Mouse (Mus musculus) urinary bladder, postnatal 25 days (tissue): ENCODE measurements around the gene Rpp25l.
"Not testable (repeated sequence)": the region's sequence is repeated elsewhere in the genome, so short reads cannot be mapped to it uniquely, and the experiment has no call there.

Experiments used
- DNase-seq: peaks from one replicate; pipeline ENCODE4 v3.0.0; 2022; ENCODE audit warnings: low spot score

Rpp25l gene

DNA sequence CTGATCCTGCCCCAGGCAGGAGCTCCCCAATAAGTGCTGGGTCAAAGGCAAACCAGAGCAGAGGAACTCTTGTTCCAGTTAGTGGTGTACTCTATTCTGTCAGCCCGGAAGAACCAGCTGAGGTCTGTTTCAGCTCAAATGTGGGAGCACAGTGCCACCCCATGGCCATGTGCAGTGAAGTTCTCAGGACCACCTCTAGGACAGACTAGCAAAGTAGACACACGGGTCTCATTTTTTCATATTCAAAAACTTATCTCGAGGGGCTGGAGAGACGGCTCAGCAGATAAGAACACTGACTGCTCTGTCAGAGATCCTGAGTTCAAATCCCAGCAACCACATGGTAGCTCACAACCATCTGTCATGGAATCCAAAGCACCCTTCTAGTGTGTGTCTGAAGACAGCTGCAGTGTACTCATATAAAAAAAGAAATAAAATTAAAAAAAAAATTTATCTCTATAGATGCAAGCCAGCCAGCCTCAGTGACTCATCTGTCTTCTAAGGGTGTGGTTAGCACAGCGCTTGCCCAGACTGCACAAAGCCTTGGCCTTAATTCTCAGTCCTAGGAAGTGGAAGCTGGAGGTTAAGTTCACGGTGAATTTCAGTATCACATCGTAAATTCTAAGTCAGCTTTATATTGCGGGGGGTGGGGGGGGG, 24.4 kb upstream of the Rpp25l start:
- DNase-seq, result peak; percentile 55

DNA sequence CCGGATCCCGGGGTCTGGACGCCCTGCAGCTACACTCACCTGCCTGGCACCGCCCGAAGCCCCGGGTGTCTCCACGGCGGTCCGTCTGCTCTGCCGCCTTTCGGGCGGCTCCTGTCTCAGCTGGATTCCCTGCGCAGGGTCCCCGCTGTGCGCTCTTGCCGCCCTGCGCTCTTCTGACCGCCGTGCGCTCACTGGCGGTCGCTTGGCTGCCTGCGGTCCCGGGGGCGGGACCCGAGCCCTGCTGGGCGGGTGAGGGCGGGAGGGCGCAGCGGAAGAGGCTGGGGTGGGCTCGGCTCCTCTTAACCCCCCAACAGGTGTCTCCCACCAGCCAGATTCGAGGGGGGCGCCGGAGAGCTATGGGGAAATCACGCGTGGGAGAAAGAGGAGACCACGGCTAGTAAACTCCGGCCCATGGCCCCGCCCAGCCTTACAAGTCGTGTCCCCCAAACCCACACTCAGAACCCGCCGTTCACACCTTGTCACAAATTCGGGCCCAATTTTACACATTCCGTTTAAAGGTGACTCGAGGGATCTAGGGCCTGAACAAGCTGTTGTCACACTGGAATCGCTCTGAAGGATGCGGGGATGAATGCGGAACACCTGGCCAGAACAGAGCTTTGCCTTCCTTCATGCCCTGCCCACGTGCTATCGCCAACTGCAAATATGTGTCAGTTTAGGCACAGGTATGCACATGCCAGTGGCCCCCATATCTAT, 17.9 kb upstream of the Rpp25l start, which contains the start of gene Arid3c:
Arid3c (minus strand) TSS at position 91 of the 714 bp plus-strand sequence.
- DNase-seq, result no peak

DNA sequence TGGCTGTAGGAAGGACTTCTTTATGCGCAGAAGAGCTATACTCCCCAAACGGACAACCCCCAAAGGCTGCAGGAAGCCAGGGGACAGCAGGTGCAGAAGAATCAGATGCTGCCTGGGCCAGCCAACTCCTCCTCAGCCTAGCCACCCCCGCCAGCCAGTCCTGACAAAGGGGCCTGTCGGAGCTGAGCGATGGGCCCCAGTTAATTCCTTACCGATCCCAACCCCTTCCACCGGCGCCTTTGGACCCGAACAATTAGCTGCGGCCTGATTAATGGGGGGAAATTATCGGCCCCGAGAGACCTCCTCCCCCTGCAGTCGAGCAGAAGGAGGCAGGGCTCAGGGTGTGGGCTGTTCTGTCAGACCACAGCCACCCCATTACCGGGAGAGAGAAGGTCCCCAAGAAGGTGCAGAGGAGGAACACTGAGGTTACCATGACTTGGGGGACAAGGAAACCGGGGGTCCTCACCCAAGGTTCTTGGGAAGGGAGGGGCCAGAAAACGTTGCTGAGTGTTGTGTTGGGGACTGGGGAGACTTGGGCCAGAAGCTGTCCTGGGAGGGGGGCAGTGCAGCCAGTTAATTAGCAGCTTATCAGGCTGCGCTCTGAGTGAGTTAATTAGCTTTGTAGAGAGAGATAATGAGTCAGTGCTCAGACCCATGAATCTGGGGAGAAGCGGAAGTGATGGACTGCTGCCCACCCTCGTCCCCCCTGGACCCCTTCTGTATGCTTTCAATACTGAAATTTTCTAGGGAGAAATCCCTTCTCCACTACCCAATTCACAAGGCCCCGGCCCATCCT, 13.7 kb upstream of the Rpp25l start:
- DNase-seq, result no peak

DNA sequence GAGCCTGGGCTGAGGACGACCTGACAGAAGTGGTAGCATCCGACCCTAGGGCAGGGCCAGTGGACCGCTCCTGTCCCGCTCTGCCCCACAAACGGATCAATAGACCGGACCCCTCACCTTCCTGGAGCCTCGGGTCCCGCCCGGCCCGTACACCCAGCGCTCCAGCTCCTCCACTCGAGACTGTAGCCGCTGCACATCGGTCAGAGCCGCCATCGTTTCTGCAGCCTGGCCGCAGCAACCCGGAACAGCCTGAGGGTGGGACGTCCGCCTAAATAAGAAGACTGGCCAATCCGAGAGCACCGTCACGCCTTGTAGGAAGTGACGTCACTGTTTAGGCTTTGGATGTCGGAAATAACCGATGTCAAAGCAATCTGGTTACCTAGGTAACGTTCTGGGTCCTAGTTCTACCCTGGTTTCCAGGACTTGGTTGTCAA, 9.6 kb upstream of the Rpp25l start, which contains the start of gene Dctn3:
Dctn3 (minus strand) TSS at position 253 of the 434 bp plus-strand sequence.
- peak; percentile 75 for DNase-seq

DNA sequence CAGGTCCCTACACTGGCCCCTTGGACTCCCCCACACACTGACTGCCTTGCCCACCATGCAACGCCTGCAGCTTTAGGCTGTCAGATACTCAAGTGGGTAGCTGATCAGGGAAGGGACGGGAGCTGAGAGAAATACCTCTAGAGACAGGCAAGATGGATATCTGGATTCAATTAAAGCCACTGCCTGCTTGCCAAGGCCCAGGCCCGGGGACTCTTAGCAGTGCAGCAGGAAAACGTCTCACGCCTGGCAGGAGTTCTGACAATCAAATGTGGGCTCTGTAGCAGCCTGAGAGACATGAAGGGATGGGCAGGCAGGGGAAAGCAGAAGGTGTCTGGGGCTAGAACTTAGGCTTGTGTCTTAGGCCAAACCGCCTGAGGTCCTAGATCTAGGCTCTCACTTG, 3.5 kb upstream of the Rpp25l start:
- no peak for DNase-seq

DNA sequence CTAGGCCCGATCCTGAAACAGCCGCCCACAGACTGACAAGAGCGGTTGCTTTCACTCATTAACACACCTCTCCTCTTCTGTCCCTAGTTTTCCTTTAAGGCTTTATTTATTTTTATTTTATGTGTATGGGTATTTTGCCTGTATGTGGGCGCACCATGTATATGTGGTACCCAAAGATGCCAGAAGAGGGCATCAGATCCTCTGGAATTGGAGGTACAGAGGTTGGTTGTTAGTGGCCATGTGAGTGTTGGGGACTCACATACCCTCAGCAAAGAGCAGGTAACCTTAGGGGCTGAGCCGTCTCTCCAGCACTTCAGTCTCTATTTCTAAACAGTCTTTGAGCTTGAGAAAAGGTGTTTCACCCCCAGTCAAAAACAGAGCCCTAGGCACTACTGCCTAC, 2.3 kb upstream of the Rpp25l start:
- no peak for DNase-seq

DNA sequence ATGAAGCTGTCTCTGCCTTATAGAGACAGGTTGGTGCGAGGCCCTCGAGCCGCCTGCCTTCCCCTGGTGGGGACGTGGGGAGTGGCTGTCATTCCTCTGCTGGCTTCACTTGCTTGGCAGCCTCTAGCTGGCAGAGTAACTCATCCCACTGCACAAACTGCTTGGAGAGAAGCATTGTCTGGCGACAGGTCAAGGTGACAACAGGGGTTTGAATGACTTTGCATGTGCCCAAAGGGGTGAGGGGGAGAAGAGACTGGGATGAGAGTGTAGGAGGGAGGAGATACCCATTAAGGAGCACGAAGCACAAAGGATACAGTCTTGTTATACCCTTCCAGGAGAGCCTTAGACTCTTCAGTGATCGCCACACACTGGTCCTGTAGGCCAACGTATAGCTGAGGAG, 1.7 kb upstream of the Rpp25l start:
- no peak for DNase-seq

DNA sequence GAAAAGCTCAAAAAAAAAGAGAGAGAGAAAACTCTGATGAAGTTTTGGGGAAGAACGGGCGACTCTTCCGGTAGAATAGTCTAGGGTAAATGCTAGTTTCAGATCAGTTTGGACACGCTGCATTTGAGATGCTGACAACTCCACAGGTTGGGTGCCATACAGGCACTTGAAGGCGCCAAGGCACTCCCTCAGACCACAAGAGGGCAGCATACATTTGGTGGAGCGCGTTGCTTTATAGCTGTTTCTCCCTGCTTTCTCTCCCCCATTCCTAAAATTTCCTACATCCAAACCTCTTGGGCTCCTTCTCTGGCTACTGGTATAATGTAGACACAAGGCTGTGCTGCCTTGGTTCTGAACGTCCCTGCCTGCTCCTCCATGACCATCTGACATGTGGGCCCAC, 942 bp upstream of the Rpp25l start:
- peak; percentile 60 for DNase-seq

DNA sequence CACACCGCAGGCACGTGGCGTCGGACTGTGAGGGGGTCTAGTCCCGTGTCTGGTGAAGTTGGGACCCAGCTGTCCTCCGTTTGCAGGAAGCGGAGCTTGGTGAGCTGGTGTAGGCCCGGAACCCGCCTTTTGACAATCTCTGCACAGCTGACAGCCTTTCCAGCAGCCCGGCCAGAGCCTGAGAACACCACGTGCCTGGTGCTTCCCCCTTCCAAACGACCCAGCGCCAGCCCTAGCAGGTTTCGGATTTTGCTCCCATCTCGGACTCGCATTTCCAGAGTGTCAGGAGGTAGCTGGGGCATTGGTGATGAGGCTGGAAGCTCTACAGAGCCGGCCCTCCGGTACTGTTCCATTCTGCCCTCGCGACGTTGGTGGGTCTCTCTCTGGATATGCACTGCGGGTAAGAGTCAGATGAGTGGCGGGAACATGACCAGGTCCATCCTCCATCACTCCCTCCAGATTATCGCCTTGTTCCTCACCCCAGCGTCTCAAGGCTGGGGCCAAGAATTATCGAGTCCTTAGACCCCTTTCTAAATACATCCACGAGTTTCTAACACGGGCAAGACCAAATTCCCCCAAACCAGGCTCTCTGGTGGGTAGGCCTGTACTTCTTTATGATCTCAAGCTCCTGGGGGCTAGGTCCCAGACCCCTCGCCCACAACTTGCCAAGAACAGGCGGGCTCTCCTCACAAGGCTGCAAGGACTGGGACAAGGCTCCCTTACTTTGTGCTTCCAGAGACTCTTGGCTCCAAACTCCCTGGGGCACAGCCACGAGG, 725 bp downstream of the Rpp25l start:
- no peak for DNase-seq

DNA sequence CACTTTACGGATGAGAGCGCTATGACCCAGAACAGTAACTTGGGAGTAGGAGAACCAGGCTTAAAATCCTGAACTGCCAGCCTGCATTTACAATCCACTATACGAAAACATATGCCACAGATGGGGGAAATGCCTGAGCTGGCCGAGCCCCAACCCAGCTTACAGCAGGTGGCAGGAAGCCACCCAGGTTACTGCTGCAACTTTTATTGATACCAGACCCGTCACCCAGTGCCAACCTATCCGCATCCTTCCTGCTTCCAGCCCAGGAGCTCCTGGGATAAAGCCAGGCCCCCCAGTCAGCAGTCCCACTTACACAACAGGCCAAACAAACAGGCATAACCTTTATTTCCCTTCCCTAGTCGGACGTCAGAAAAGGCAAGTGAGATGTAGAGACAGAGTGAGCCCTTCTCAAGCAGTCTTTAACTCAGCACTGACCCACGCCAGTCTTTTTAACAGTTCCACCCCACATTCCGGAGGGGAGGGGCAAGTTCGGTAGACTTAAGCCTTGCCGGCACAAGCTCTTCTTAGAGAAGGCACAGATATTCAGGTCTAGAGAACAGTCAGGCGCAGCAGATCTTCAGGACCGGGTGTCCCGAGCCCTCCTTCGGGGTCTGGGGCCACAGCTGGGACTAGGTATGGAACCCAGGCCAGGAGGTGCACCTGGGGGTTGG, 1.5 kb downstream of the Rpp25l start:
- DNase-seq, result no peak

DNA sequence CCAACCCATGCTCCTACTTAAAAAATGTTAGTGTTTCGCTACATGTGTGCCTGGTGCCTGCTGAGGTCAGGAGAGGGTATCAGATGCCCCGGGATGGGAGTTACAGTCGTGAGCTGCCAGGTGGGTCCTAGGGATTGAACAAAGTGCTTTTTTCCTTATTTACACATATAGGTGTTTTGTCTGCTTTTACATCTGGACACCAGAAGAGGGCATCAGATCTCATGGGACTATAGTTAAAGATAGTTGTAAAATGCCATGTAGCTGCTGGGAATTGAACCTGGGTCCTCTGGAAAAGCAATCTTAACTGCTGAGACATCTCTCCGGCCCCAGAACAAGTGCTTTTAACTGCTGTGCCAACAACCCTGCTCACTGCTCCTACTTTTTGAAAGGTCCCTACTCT, 3.1 kb downstream of the Rpp25l start:
- no peak for DNase-seq

DNA sequence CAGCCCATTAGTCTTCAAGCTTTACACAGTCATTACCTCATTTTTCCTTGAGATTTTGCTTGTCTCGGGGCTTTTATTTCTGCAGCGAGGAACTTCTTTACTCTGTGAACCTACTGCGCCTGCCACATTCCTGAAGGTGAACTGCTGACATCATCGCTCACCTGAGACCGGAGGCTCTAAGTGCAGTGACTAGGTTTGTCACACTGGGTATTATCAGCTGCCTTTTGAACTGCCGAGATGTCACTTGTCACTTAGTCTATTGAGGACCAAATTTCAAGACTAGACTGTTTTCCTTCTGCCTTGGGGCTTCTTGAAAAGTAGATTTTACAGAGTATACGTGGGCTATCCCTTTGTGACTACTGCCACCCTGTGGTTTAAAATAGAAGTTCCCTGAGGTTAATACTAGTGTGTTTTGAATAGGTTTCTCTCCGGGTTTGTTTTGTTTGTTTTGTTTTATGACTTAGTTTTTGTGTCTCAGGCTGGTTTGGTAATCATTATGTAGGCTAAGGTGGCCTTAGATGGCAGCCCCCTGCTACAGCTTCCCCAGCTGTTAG, 5.1 kb downstream of the Rpp25l start:
- no peak for DNase-seq

DNA sequence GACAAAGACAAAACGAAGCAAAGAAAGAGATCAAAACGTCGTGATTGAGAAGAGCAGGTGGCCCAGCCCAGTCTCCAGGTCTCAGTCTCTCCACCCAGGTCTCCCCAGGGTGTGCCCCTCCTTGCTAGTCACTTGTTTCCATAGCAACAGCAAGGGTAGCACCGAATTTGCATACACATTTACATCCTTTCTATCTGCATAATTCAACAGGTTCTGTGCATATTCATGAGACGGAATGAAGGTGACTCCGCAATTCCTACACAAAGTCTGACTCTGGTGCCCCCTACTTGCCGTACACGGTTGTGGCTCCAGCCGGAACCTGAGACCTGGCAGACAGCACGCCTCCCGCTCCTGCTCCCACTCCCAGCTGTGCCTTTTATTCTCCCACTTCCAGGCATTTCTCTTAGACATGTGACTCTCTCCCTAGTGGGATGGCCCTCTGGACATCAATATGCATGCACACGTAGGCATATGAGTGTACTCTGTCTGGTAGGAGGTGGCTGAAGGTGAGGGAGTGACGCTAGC, 6.3 kb downstream of the Rpp25l start:
- peak; percentile 43 for DNase-seq

DNA sequence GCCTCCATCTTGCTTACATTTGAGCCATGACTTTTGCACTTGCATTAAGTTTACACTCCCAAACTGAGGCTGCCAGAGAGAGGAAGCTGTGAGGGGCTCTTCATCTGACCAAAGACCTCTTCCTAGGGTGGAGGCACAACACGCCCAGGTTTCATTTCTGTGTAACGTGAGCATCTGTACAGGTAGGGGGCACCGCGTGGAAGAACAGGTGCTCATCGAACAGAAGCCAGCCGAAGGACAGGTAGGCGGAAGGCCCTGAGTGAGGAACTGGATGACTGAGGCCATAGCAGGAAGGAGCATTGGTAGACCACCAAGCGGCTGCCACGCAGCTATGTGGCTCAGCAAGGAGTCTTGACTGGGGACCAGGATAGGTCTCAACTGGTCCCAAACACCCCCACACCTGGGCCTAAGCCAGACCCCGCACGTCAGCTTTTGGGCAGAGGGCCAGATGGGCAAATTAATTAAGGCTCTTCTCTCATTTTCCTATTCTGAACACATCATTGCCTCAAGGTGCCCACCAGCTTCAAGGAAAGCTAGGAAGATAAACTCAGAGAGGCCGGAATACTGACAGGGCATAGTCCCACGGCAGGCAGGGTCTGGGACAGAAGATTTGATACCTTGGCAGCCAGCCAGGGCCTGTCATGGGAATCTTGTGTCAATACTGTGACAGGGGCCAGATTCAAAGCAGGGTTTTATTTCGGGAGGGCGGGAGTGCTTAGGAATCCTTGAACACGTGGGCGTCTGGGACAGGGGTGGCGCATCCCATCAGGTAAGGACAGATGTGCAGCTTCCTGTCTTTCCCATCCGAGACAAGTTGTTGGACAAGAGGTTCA, 7.2 kb downstream of the Rpp25l start:
- DNase-seq, result no peak

DNA sequence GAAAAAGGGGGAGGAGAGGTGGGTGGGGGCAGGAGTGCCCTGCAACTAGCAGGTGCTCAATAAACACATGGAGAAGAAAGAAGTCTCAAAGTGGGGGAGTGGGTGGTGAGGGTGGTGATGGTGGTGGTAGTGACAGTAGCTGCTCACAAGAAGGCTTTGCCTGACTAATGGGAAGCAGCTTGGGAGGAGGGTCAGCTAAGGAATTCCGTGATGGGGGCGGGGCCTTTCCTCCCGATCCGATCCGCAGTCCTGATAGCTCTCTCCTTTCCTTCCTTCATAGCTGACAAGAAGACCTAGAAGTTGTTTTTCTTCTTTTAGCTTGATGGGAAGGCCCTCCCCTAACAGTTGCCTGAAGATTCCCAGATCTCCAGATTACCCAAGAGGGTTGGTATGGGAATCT, 8.7 kb downstream of the Rpp25l start:
- no peak for DNase-seq

DNA sequence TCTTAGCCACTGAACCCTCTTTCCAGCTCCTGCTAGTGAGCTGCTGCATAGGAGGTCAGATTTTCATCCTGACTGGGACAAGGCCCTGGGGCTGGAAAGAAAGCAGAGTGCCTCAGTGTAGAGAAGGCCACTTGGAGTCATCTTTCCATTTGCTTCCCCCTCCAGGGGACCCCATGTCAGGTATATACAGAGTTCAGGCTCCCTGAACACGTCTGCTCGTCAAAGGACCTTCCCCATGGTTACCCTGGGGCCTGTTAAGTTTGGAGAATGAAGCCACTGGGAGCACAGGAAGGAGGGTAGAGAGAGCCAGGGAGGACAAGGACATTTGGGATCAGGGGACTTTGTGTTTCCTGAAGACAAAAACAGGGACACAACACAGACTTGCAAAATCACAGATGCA, 11.1 kb downstream of the Rpp25l start:
- not testable (repeated sequence) for DNase-seq

DNA sequence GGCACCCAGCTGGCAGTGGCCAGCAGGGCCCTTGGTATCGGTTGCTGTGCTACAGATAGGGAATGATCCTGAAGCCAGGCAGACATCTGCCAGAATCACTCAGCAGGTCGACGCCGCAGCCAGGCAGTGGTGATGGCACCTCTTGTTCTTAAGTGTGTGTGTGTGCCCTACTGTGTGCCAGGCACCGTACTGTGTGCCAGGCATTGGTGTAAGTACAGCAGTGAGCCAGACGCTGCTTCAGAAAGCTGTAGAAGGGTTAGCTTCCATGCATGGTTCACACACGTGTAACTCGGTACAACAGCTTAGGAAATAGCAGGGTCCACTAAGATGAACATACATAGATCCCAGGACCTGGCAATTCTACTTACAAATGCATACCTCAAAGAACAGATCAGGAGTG, 13.1 kb downstream of the Rpp25l start:
- not testable (repeated sequence) for DNase-seq

DNA sequence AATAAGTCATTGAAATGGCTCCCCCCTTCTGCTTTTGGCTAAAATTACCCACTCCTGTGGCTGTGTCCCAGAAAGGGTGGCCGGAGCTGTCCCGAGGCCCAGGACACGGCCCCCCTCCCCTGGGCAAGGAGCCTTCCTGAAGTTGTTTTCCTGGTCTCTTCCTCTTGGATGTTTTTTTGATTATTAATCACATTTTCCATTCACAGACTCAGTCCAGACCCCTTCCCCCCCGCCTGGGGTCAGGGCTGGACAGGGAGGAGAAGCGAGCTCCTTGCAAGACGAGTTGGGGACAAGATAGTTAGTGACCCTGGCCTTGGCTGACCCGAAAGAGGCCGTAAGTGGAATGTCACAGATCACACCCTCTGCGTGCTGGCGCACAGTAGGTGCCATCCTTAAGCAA, 13.6 kb downstream of the Rpp25l start, which contains the start of gene Il11ra1:
Il11ra1 (plus strand) TSS at position 207 of the 400 bp plus-strand sequence.
- not testable (repeated sequence) for DNase-seq

DNA sequence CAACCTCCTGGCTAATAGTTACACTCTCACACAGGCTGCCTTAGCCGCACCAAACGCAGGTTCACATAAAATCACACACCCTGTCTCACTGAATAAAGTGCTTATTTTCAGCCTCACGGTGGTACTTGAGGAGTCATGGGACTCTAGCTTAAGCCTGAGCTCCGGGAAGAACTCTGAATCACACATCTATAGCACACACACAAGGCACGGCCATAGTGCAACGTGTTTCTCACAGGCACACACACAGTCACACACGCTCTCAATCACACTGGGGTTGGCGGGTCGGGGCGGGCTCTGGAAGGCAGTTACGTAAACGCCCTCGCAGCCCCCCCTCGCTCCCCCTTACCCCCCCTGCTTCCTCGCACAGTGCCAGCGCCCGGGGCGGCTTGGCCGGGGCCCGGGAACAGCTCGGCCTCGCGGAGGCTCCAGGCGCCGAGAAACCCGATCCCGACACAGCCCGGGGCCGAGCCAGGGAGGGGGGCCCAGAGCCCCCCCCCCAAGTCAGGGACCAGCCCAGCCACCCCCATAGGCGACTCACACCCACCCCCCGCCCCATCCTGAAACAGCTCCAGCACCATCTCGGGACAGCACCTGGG, 14.8 kb downstream of the Rpp25l start:
- not testable (repeated sequence) for DNase-seq
